Mouse (Mus musculus) layer of hippocampus, postnatal 36 days (tissue): ENCODE data around the gene Oas1g. TPM values are rescaled to one million over a fixed set of nuclear protein-coding genes. Genes with fewer than 3 reads are reported as not detected.
A peak's percentile ranks its signal among the peaks of the same experiment; 100 is the strongest.
"Not testable (repeated sequence)": the region's sequence is repeated elsewhere in the genome, so short reads cannot be mapped to it uniquely, and the experiment has no call there.

Source experiments
- DNase-seq, 2 experiments: peaks; one replicate each; pipeline ENCODE4 v3.0.0; 2022
- total RNA-seq, 2 experiments: library from RNA; stranded (reverse); gene quantifications; 2 replicates each; pipeline ENCODE4 v1.2.3; 2021

The Oas1g gene
- total RNA-seq, 2 experiments from 2014 or later, result not detected

- no peak for DNase-seq
Observed at GRCm38 (mm10) chr5:120890026-120890425, 2.6 kb upstream of the Oas1g start.

GRCm38 (mm10) chr5:120888294-120888815 lies 942 bp upstream of the Oas1g start:
- DNase-seq, result not testable (repeated sequence)

DNA sequence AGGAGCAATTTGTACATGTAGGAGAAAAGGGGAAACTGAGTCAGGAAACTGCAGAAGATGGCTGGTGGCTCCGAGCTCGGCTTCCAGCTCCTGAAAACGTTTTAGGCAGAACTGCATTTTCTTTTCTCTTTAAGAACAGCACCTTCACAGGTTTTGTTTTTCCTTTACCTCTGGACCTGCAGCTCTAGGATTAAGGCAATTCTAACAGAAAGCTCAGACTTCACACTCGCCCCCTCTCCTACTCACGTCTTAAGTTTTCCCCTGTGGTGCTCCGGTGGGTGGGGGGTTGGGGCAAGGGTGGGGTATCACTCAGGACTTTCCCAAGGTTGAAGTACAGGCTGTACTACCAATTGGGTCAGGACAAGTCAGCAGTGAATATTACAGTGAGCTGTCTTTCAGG lies 418 bp upstream of the Oas1g start:
- DNase-seq, result no peak

GRCm38 (mm10) chr5:120881681-120882080 lies 5.7 kb downstream of the Oas1g start:
- not testable (repeated sequence) for DNase-seq

DNA sequence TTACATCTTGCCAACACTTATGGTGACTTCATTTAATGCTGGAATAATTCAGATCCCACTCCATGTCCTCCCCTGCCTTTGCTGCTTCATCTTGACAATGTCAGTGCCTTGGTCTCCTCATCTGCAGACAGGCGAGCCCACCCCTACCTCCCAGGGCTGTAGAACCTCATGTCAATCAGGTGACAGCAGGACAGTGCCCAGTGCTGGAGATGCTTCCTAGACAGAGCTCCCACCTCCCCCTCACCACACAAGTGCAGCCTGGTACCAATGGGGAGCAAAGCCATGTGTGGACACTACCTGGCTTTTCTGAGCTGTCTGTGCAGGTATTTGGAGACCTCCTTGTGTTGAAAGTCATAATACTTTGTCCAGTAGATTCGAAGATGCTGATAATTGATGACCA lies 8.6 kb downstream of the Oas1g start:
- DNase-seq, result not testable (repeated sequence)

- DNase-seq, result not testable (repeated sequence)
Observed at GRCm38 (mm10) chr5:120877407-120877806, 10.0 kb downstream of the Oas1g start.

- not testable (repeated sequence) for DNase-seq
Observed at GRCm38 (mm10) chr5:120876839-120877238, 10.6 kb downstream of the Oas1g start.

DNA sequence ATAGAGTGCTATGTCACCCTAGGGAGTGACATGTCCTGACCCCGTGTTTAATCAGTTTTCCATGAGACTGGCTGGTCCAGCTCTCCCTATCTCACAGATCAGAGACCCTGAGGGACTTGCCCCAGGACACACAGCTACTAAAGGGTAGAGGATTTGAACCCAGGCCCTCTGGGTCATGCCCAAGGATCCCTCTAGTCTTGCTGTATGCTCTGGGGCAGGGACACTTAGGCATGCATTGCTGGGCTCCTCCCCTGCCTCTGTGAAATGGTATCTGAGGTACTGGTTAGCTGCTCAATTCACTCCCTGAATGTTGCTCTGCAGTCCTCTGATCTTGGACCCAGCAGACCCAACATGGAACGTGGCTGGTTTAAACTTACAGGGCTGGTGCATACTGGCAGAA lies 15.9 kb downstream of the Oas1g start:
- no peak for DNase-seq

- no peak for DNase-seq
Observed at GRCm38 (mm10) chr5:120870782-120871181, 16.6 kb downstream of the Oas1g start.

- no peak for DNase-seq
Observed at GRCm38 (mm10) chr5:120870081-120870480, 17.3 kb downstream of the Oas1g start.

GRCm38 (mm10) chr5:120869436-120870015 lies 17.9 kb downstream of the Oas1g start:
- DNase-seq, result no peak

- no peak for DNase-seq
Observed at GRCm38 (mm10) chr5:120865336-120865860, 22.0 kb downstream of the Oas1g start.

- DNase-seq, result no peak
Observed at GRCm38 (mm10) chr5:120861121-120861520, 26.3 kb downstream of the Oas1g start, which contains the start of gene Oas1h. Oas1h (plus strand) TSS chr5:120861421.

- peak; percentile 21 to 23 for DNase-seq
Observed at GRCm38 (mm10) chr5:120859241-120859640, 28.2 kb downstream of the Oas1g start.

GRCm38 (mm10) chr5:120849601-120850136 lies 37.7 kb downstream of the Oas1g start:
- peak in 1 of 2 experiments; percentile 15 for DNase-seq

DNA sequence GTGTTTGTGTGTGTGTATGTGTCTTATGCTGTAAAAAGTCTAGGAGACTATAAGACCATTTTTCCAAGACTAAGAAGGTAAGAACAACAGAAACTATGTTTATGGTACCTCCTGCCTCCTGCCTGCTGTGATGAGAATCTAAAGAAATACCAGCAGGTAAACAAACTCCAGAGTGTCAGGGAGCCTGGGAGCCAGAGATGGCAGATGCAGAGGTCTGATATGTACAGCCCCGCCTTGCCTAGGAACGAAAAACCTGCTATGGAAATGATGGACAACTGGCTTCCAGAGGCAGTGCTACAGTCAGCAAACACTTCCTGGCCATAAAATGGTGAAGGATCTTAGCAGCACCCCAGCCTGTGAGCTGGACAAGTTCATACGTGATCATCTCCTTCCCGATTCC lies 40.3 kb downstream of the Oas1g start, which contains the start of gene Oas1f:
TSS of gene Oas1f (plus strand) at position 301 of the 400 bp plus-strand sequence.
- DNase-seq, result no peak

- DNase-seq, result no peak
Observed at GRCm38 (mm10) chr5:120844713-120845112, 42.7 kb downstream of the Oas1g start.

GRCm38 (mm10) chr5:120836731-120837585 lies 50.5 kb downstream of the Oas1g start:
- no peak for DNase-seq

DNA sequence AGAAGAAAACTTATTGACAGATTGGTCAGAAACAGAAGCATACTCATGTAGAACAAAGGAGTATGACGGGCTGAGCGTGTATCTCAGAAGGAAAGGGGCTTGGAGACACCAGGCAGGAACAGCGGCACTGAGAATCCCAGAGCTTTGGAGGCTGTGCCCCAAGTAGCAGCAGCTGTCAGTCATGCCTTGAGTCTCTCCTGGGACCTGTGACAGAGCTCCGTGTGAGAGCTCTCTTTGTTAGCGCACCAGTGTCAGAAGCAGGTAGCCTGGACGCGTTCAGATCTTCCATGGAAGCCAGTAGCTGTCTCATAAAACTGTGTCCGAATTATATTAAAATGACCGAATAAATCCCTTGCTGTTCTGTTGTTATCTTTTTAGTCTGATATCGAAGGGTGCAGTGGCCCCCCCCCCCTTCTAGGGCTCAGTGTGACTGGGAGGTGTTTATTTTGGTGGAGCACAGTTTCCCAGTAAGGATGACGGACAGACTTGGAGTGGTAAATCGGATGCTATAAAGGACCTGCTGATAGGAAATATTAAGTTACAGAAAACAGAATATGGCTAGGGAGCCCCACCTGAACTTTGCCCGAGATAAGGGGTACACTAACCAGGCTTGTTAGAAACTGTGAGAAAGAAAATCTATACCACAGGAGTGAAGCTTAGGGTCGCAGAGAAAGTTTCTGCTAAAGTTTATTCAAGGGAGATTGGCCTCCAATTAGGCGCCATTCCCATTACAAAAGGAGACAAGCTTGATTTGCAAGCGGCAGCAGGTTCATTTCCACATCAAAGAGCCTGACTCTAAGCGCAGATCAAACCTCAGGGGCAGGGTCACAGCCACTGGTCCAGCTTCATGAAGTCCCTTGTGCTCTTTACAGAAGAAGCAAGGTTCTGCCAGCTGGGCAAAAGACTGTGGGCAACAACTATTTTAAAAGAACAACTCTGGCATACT lies 53.8 kb downstream of the Oas1g start:
- no peak for DNase-seq

GRCm38 (mm10) chr5:120831031-120831430 lies 56.4 kb downstream of the Oas1g start:
- DNase-seq, result no peak
